31 mouse cellular contexts compared by ENCODE assay signal in genomic region chr3:144334201-144334600, GRCm38 (mm10).
"Had no signal": no experiment of that assay in that cellular context is flagged by ENCODE, and none has a peak within 500 bp of the region (broad histone marks: within the 10 kb centered on the region; RNA-seq: fewer than 3 reads in every experiment).

No protein-coding gene starts in this region.

- H3K36me3 ChIP-seq: heart, embryonic 12.5 days; heart, embryonic 13.5 days; heart, embryonic 15.5 days; hindbrain, embryonic 10.5 days; hindbrain, embryonic 12.5 days; hindbrain, embryonic 13.5 days; hindbrain, embryonic 15.5 days; intestine, embryonic 15.5 days; kidney, embryonic 15.5 days had no signal

- H3K4me2 ChIP-seq: heart, embryonic 11.5 days; heart, embryonic 12.5 days; heart, embryonic 13.5 days; heart, embryonic 15.5 days; hindbrain, embryonic 12.5 days; hindbrain, embryonic 13.5 days; hindbrain, embryonic 14.5 days; hindbrain, embryonic 15.5 days; intestine, embryonic 15.5 days; kidney, embryonic 15.5 days had no signal

- DNase-seq: heart, postnatal 10 days; heart, postnatal 14 days; heart, postnatal 36 days; heart, postnatal 4 days; kidney, adult 11 months; kidney, adult 18-20 months; kidney, adult 2 months; kidney, adult 8-10 months; kidney, adult 9 months; kidney, postnatal 10 days; kidney, postnatal 14 days; kidney, postnatal 25 days; kidney, postnatal 36 days; kidney, postnatal 4 days; layer of hippocampus, adult 9-11 months; layer of hippocampus, postnatal 36 days had no signal

- H3K27me3 ChIP-seq: heart, embryonic 12.5 days; heart, embryonic 13.5 days; heart, embryonic 15.5 days; hindbrain, embryonic 12.5 days; hindbrain, embryonic 13.5 days; hindbrain, embryonic 15.5 days; intestine, embryonic 15.5 days; kidney, embryonic 15.5 days had no signal

- H3K4me3 ChIP-seq: heart, embryonic 12.5 days; heart, embryonic 13.5 days; heart, embryonic 15.5 days; hindbrain, embryonic 10.5 days; hindbrain, embryonic 12.5 days; hindbrain, embryonic 13.5 days; hindbrain, embryonic 15.5 days; intestine, embryonic 15.5 days; kidney, embryonic 15.5 days; layer of hippocampus, adult 2 months; left cerebral cortex, adult 2 months had no signal

- H3K4me1 ChIP-seq: heart, embryonic 12.5 days; heart, embryonic 13.5 days; heart, embryonic 15.5 days; intestine, embryonic 15.5 days; kidney, embryonic 15.5 days had no signal

- H3K27ac ChIP-seq: heart, embryonic 13.5 days; heart, embryonic 15.5 days; hindbrain, embryonic 10.5 days; hindbrain, embryonic 12.5 days; hindbrain, embryonic 13.5 days; hindbrain, embryonic 14.5 days; hindbrain, embryonic 15.5 days; hindbrain, postnatal 0 days; intestine, embryonic 15.5 days; kidney, embryonic 15.5 days; kidney, postnatal 0 days; layer of hippocampus, adult 2 months; left cerebral cortex, adult 2 months had no signal

- H3K9me3 ChIP-seq: heart, embryonic 12.5 days; heart, embryonic 13.5 days; heart, embryonic 15.5 days; hindbrain, embryonic 10.5 days; hindbrain, embryonic 12.5 days; hindbrain, embryonic 13.5 days; hindbrain, embryonic 15.5 days; intestine, embryonic 15.5 days; kidney, embryonic 15.5 days had no signal

- H3K9ac ChIP-seq: heart, embryonic 12.5 days; heart, embryonic 13.5 days; heart, embryonic 15.5 days; hindbrain, embryonic 12.5 days; hindbrain, embryonic 13.5 days; hindbrain, embryonic 14.5 days; hindbrain, embryonic 15.5 days; intestine, embryonic 15.5 days; kidney, embryonic 15.5 days had no signal
